Mouse (Mus musculus) hematopoietic stem cell, adult 5-6 weeks (primary cell): ENCODE results near the gene Abhd14b. TPM values are rescaled to one million over a fixed set of nuclear protein-coding genes. Genes with fewer than 3 reads are reported as not detected.
"Not testable (repeated sequence)": the region's sequence is repeated elsewhere in the genome, so short reads cannot be mapped to it uniquely, and the experiment has no call there.

Experiments
- ATAC-seq, 2 experiments: fragments of 125-278 bp in 1 of 2; replicated peaks in 1 of 2; 2 replicates each; pipeline ENCODE4 v1.8.0; 2016 to 2017; ENCODE audit warnings: inconsistent platforms in 2 of 2, mild to moderate bottlenecking in 2 of 2, moderate number of reproducible peaks in 2 of 2, low read depth in 1 of 2, moderate TSS enrichment in 1 of 2; ENCODE audit not compliant: low FRiP score in 2 of 2, poor library complexity in 2 of 2, severe bottlenecking in 2 of 2, insufficient read depth in 1 of 2, low TSS enrichment in 1 of 2
- total RNA-seq: library from RNA; stranded (forward); fragments of 172-1452, 232-1000 nt; gene quantifications from 2 replicates; pipeline ENCODE4 v1.2.3, GENCODE M21; 2017

Abhd14b gene
- total RNA-seq, 1 experiment from 2014 or later = 20.3 TPM

DNA sequence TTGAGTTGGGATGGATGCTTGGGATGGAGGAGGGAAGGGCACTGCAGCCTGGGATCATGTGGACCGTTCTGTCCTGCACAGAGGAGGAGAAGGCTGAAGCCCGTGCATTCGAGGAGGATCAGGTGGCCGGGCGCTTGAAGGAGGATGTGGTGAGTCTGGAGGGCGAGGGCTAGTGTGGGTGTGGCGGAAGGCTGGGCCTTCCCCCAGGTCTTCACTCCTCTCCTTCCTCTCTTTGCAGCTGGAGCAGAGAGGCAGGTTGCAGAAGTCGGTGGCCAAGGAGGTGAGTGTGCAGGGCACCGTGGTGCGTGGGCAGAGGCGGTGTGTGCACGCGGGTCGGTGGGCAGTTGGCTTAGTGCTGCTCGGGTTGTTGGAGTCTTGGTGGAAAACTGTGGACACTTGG lies 33.8 kb downstream of the Abhd14b start:
- ATAC-seq = peak; percentile 9 to 13; a peak in 1 of 4 replicates

DNA sequence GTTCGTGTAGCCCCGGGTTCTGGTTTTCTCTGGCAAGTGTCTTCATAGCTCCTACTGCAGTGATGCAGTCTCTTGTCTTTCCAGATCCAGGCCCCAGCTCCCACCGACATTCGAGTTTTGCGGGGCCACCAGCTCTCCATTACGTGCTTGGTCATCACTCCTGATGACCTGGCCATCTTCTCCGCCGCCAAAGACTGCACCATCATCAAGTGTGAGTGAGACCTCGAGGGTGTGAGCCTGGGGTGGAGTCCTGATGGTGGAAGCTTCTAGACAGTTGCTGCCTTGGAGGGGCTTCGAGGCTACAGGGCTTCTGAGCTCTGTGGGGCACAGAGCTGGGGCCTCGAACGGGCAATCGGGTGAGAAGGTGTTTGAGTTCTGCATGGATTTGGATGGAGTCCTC lies 34.4 kb downstream of the Abhd14b start:
- ATAC-seq = no peak

DNA sequence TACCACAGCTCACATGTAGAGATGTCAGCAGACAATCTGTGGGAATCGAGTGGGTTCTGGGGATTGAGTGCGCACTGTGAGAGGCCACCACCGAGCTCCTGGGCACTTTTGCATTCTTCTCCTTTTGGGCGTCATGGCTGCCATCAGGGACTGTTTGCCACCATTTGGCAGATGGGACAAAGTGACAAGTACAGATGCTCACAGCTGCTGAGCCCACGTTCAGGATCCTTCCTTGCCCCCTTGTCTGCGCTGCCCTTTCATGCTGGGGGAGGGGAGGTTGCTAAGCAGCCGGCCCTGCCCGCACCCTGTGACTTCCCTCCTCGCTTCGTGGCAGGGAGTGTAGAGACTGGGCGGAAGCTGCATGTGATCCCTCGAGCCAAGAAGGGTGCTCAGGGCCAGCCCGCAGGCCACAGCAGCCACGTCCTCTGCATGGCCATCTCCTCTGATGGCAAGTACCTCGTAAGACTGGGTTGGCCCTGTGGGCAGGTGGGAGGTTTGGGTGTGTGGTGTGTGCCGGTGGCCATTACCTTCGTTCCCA lies 35.4 kb downstream of the Abhd14b start:
- ATAC-seq = no peak

DNA sequence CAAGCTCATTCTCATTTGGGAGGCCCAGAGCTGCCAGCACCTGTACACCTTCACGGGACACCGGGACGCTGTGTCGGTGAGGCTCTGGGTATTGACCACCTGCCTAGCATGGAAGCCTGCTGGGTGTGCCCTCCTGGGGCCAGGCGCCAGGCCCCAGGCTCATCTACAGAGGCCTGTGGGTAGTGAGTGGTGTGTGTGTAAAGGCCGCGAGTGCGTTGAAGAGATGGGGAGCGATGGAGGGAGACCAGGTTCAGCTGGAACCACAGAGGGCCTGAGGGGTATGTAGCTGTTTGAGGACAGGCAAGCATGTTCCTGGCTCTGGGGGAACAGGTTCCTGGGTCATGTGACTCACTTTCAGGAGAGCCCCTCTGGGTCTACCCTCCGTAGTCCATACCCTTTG lies 35.9 kb downstream of the Abhd14b start:
- ATAC-seq = no peak

DNA sequence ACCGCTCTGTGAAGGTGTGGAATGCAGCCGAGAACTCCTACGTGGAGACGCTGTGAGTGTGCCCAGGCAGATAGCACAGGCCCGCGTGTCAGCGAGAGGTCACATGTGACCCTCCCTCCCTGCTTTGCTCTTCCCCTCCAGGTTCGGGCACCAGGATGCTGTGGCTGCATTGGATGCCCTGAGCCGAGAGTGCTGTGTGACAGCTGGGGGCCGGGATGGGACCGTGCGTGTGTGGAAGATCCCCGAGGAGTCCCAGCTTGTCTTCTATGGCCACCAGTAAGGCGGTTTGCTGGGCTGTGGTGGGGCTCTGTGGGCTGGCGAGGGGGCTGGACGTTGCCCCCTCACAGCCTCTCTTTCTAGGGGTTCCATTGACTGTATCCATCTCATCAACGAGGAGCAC lies 36.3 kb downstream of the Abhd14b start:
- no peak for ATAC-seq

DNA sequence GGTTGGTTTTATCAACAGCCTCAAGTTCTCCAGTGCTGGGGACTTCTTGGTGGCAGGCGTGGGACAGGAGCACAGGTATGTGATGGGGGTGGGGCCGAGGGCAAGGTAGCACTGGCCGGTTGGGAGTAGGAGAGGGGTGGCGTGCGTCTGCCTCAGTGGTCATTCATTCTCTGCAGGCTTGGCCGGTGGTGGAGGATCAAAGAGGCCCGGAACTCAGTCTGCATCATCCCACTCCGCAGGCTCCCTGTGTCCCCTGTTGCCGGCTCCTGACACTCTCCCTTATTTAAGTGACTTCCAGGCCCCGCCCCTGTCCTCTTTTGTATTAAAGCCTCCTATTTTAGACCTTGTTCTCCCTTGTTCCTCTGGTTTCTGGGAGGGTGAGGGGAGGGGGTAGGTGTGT lies 37.8 kb downstream of the Abhd14b start:
- ATAC-seq = no peak

DNA sequence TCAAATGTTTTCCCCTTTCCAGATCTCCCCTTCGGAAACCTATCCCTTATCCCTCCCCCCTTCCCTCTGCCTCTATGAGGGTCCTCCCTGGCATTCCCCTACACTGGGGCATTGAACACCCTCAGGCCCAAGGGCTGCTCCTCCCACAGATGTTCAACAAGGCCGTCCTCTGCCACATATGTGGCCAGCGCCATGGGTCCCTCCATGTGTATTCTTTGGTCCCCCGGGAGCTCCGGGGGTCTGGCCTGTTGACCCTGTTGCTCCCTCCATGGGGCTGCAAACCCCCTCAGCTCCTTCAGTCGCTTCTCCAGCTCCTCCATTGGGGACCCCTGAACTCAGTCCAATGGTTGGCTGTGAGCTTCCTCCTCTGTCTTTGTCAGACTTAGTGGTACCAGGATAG lies 40.3 kb downstream of the Abhd14b start:
- not testable (repeated sequence) for ATAC-seq

DNA sequence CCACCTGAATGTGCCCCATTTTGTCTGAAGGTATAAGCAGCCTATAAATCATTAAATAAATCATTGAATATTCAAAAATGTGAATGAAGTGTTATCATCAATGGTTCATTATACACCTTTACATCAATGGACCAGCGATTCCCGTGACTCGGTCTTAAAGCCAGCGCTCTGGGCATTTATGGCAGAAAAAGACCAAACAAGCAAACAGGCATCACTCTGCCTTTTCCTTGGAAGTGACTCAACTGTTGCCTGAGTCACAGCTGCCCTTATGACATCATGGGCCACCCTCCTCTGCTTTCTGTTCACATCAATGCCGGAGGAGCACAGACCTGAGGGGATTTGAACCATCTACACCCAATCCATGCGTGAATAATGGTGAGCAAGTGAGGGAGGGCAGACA lies 52.4 kb downstream of the Abhd14b start, which contains the start of gene Iqcf1:
Gene Iqcf1, plus strand, starts transcription at position 301 of the 400 bp plus-strand sequence.
- no peak for ATAC-seq

DNA sequence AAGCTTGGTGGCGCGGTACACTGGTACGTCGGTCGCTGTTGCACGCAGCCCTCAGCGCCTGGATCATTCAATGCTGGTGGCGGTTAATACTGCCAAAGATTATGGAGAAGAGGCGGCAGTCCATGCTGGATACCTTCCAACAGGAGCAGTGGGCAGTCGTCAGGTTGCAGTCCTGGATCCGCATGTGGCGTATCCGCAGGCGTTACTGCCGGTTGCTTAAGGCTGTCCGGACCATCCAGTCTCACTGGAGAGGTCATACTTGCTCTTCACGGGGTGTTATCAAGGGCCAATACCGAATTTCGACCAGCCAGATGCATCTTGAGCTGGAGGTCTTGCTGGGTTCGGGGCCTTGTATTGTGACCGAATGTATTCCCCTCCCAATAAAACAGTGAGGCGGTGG lies 54.6 kb downstream of the Abhd14b start:
- no peak for ATAC-seq

Other genes with a start within 250 kb of the Abhd14b start
- 12.0 and 19.9 TPM in 2 replicates for gene Ppm1m, start 247.7 kb upstream of the Abhd14b start, total RNA-seq
- gene Twf2, start 244.4 kb upstream of the Abhd14b start, total RNA-seq = 34.2 and 64.2 TPM in 2 replicates
- 0.84 and 1.4 TPM in 2 replicates for gene Tlr9, start 224.9 kb upstream of the Abhd14b start, total RNA-seq
- 72.1 and 85.4 TPM in 2 replicates for gene Alas1, start 198.8 kb upstream of the Abhd14b start, total RNA-seq
- gene Poc1a, start 166.4 kb upstream of the Abhd14b start, total RNA-seq = 13.9 and 14.8 TPM in 2 replicates
- 4.9 and 13.1 TPM in 2 replicates for gene Dusp7, start 78.8 kb upstream of the Abhd14b start, total RNA-seq
- 1,352 and 1,409 TPM in 2 replicates for gene Rpl29, start 18.0 kb upstream of the Abhd14b start, total RNA-seq
- 16.5 and 26.3 TPM in 2 replicates for gene Acy1, start 9.1 kb upstream of the Abhd14b start, total RNA-seq
- gene Abhd14a, start 219 bp downstream of the Abhd14b start, total RNA-seq = 22.5 and 32.4 TPM in 2 replicates
- 2.1 and 3.3 TPM in 2 replicates for gene Pcbp4, start 5.8 kb downstream of the Abhd14b start, total RNA-seq
- gene Gpr62, start 18.5 kb downstream of the Abhd14b start, total RNA-seq = not detected in 2 replicates
- 42.6 and 43.1 TPM in 2 replicates for gene Rrp9, start 28.5 kb downstream of the Abhd14b start, total RNA-seq
- 25.2 and 29.7 TPM in 2 replicates for gene Parp3, start 29.5 kb downstream of the Abhd14b start, total RNA-seq
- not detected in 2 replicates for gene Iqcf1, start 52.5 kb downstream of the Abhd14b start, total RNA-seq
- gene Iqcf5, start 67.1 kb downstream of the Abhd14b start, total RNA-seq = not detected in 2 replicates
- not detected in 2 replicates for gene Iqcf3, start 114.2 kb downstream of the Abhd14b start, total RNA-seq
- gene Iqcf4, start 123.5 kb downstream of the Abhd14b start, total RNA-seq = not detected in 2 replicates
- gene Iqcf6, start 179.1 kb downstream of the Abhd14b start, total RNA-seq = not detected in 2 replicates
- gene Grm2, start 208.6 kb downstream of the Abhd14b start, total RNA-seq = not detected in 2 replicates
- gene Tex264, start 238.5 kb downstream of the Abhd14b start, total RNA-seq = 13.9 and 27.9 TPM in 2 replicates